Mouse (Mus musculus): ENCODE data around the gene H2-Q4.
A peak's percentile ranks its signal among the peaks of the same experiment; 100 is the strongest.
"Not testable (repeated sequence)": the region's sequence is repeated elsewhere in the genome, so short reads cannot be mapped to it uniquely, and the experiment has no call there.

H2-Q4 gene

GRCm38 (mm10) chr17:35421331-35421730 is 41.9 kb downstream of the H2-Q4 start:
- not testable (repeated sequence) for DNase-seq

- not testable (repeated sequence) for DNase-seq
Observed at GRCm38 (mm10) chr17:35422360-35422759, 42.9 kb downstream of the H2-Q4 start.

- DNase-seq = not testable (repeated sequence)
Observed at GRCm38 (mm10) chr17:35423131-35423810, 43.9 kb downstream of the H2-Q4 start.

DNA sequence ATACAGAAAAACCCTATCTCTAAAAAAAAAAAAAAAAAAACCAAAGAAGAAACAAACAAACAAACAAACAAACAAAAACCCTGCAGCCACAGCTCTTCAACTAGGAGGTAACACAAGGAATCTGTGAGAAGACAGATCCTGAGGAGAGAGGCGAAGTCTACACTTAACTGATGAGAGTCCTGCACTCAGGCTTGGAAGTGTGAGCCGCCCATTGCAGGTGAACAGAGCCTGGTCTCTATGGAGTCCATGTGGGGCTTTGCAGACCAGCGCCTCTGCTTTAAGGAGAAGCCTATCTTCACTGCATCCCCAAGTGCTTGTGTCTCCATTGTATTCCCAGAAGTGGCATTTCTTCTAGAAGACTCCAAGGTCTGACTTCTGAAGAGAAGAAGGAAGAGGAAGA is 44.7 kb downstream of the H2-Q4 start:
- not testable (repeated sequence) for DNase-seq

GRCm38 (mm10) chr17:35424624-35425416 is 45.4 kb downstream of the H2-Q4 start, which contains the start of gene H2-Q6:
Gene H2-Q6 (plus strand): TSS chr17:35424850.
- peak; percentile 74 for DNase-seq

DNA sequence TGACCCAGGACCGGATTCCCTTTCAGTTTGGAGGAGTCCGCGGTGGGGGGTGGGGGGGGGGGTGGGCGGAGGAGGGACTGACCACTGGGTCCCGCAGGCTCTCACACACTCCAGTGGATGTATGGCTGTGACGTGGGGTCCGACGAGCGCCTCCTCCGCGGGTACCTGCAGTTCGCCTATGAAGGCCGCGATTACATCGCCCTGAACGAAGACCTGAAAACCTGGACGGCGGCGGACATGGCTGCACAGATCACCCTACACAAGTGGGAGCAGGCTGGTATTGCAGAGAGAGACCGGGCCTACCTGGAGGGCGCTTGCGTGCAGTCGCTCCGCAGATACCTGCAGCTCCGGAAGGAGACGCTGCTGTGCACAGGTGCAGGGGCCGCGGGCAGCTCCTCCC is 46.1 kb downstream of the H2-Q4 start:
- DNase-seq = peak; percentile 21

DNA sequence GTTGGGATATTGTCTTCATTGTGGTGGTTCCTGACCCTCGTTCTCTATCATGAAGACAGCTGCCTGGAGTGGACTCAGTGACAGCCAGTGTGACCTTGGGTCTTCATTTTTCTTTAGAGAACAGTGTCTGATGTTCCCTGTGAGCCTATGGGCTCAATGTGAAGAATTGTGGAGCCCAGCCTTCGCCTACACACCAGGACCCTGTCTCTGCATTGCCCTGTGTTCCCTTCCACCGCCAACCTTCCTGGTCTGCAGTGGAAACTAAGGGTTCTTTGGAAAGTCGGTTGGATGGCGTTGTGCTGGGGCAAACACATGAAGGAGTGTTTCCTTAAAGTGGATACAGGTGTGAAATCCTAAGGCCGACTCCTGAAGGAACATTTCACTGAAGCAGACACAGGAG is 49.5 kb downstream of the H2-Q4 start:
- not testable (repeated sequence) for DNase-seq

DNA sequence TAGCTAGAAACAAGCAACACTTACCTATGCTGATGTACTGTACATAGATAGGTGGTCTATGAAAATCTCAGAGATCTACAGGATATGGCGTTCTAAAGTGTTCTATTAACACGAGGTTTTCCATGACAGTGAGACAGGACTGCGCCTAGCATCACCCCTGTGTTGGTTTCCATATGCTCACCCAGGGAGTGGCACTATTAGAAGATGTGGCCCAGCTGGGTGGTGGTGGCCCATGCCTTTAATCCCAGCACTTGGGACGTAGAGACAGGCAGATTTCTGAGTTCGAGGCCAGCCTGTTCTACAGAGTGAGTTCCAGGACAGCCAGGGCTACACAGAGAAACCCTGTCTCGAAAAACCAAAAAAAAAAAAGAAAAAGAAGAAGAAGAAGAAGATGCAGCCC is 51.3 kb downstream of the H2-Q4 start:
- DNase-seq = not testable (repeated sequence)

DNA sequence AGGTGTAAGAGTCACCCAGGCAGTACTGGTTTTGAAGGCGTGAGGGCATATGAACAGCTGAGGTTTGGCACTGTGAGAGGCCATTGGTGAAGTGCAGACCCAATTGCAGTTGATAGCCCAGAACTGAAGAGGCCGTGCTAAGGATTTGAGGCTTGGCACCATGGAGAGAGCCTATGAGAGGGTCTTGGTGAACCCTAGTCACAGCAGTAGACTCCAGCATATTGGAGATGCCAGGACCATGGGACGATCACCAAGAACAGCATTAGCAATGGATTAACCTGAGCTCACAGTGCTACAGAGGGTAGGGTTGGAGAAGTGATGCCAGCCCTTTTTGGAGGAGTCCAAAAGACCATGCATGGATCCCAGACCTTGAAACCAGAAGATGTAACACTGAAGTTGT is 52.8 kb downstream of the H2-Q4 start:
- not testable (repeated sequence) for DNase-seq

DNA sequence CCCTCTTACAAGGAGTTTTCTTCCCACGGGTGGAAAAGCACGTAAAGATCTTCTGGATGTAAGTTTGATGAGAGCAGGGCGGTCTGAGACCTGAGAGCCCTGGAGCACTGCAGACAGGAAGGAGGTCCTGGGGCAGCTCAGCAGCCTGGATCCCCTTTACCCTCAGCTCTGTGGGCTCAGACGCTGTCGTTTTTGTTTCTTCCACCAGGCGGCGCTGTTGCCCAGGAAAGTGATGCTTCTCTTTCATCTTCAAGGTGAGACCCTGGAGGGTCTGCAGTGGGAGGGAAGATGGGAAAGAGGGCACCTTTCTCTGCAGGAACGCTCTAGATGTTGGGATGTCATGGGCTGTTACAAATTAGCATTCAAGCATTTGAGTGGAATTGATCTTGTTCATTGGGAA is 55.4 kb downstream of the H2-Q4 start:
- peak; percentile 64 for DNase-seq
